Mouse (Mus musculus) MEL-GATA-1-ER (cell line): Measurements from ENCODE around the gene Nkiras2.
A peak's percentile ranks its signal among the peaks of the same experiment; 100 is the strongest.
"Not testable (repeated sequence)": the region's sequence is repeated elsewhere in the genome, so short reads cannot be mapped to it uniquely, and the experiment has no call there.

Experiments used
- DNase-seq: peaks from one replicate; pipeline ENCODE4 v3.0.0-alpha.2; 2012; ENCODE audit warnings: low read depth; ENCODE audit errors: extremely low read depth

The Nkiras2 gene

DNA sequence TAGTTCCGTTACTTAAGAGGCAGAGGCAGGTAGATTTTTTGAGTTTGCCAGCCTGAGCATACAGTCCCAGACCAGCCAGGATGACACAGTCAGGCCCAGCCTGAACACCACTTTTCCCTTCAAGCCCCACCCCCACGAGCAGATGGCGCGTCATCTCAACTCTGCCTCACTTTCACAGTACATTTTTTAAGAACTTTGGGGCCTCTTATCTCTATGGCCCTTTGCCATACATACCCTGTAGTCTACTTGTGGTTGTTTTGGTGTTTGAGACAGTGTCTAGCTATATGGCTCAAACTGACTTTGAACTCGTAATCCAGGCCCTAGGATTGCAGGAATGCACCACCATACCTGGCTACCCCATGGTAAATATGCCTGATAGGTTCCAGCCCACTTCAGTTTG is 9.0 kb downstream of the Nkiras2 start:
- DNase-seq: peak; percentile 80

DNA sequence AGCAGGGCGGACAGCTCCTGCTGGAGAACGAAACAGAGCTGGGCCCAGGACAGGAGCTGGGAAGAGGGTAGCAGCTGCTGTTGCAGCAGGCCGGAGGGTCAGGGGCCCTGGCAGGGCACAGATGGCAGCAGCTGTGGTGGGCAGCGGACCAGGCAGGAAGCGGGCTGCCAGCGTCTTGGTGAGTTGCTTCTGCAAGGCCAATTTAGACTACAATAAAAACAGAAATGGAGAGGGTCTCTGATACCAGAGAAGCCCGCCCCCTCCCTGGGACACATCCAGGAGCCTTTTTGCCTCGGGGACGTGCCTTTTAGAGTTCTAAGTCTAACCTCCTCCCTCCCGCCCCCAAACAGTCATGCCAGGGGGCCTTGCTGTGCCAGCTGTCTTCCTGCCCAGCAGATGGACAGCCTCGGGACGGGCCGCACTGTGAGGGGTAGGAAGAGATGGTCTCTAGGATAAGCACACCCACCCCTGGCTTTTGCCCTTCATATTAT is 9.9 kb downstream of the Nkiras2 start:
- DNase-seq: no peak

DNA sequence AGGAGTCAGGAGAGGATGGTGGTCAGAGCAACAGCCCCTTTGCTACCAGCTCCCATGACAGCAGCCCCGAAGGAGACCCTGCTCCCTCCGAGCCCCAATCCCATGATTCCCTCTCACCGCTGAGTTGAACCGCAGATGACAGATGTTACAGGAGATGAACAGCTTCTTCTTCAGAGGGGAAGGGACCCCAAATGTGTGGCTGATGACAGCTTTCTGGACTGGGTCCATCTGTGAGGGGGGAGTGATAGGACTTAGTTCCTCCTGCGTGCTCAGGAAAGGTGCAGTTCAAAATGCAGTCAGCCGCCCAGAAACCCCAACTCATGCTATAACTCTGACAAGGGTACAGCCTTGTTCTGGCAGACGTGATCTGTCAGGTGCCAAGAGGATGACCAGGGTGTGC is 15.5 kb downstream of the Nkiras2 start:
- peak; percentile 97 for DNase-seq

DNA sequence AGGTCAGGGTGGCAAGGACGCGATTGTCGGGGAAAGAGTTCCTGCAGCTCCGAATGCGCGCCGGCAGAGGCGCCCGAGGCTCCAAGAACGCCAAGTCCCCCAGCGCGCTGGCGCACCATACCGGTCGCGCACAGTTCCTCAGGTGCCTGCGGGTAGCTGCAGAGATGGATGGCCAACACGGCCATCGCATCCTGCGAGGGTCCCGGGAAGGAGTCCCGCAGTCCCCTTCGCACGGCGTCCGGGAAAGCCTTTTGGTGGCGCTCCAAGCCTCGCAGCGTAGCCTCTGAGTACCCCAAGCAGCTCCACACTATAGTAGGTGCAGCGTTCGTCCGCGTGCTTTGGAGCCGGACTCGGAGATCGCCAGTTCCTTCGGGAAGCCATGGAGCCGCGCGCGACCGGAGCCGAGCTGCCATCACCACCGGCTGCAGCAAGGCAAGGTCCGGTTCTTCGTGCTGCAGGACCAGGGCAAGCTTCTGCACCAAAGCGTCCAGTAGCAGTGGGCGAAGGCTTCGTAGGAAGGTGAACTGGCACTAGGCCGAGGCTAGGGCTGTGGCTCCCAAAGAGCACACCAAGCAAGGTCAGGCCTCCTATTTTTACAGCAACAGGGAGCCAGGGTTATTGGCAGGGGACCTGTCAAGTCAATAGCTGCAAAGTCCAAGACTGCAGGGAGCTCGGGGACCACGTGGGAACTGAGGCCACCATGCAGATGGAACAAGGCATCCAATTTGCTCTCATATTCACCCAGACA is 21.3 kb downstream of the Nkiras2 start:
- DNase-seq: no peak

DNA sequence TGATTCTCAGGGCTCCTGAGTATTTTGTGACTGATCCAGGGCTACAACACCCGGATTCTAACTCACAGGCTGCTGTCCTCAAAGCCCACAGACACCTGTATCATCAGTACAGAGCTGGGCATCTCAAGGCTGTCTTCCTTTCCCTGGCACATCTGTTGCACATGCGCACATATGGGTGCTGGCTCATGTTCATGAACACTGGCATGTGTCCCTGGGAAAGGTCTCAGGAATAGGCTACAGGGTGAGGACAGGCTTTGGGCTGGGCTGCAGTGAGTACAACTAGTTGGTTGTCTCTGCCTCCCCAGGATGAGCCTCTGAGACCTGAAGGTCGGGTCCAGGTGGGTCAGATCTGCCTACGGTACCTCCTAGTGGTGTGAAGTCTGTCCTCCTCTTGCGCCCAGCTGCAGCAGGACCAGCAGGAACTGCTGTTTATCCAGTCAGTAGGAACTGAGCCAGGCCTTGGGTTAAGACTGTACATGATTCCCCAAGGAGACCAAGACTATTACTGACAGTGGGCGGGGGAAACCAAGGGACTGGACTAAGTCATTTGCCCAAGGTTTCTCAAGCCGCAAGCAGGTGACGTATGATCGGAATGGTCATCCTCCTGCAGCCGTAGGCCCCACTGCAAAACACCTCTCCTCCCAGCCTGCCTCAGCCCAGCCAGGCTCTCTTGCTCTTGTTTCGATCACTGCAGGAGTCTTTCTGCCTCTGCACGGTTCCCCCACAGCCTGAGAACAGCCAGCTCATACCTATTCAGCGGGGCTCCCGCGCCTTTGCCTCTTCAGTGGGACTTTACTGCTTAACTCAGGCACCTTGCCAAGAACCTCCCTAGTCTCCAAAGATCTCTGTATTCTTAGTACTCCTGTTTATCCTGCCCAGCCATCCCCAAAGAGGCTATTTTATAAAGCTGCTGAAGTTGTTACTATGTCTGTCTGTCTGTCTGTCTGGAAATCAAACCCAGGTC is 24.9 kb downstream of the Nkiras2 start:
- no peak for DNase-seq

DNA sequence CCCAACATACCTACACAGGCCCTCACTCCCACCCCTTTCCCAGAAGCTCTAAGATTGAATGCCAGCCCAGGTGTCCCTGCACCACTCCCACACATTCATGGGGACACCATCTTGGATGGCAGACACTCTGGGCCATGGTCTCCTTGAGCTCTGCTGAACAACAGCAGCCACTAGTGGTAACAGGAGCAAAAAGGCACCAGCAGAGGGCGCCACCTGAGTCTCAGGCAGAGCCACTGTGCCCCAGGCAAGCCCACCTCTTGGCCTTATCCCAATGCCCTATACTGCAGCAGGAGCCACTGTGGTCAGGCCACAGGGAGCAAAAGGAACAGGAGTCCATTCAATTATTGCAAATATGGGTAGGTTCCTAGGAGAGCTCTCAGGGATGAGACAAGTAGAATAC is 27.2 kb downstream of the Nkiras2 start:
- no peak for DNase-seq

DNA sequence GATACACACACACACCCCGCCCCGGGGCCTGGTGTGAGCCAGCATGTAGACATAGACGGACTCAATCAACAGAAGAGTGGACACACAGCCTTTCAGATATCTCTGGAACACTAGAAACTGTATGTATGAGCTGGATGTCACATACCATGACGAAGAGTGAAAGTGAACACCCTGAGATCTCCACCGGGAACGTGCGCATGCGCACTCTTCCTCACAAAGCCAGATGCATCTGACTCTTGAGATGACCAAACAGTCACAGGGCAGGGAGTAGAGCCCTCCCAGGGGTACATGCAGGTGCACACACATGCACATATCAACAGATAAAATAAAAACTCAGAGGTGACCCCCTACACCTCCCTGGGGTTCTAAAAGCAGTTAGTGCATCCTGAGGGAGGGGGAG is 29.4 kb downstream of the Nkiras2 start:
- DNase-seq: no peak

DNA sequence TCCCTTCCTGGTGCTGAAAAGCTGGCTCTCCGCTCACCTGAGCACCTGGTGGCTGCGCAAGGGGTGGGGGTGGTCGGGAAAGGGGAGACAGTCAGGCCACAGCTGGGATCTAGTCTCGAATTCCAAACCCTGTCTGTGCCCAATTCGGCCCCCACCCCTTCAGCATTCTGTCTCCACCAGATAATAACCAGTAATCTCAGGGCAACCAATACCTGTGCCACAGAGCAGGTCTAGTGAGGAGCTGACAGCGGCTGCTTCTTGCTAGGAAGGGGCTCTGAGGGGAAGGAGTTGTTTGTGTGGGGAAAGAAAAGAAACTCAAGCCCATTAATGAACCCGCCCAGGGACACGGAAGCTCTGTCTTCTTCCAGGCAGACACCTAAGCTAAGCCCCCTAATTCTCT is 32.2 kb downstream of the Nkiras2 start:
- DNase-seq: no peak

DNA sequence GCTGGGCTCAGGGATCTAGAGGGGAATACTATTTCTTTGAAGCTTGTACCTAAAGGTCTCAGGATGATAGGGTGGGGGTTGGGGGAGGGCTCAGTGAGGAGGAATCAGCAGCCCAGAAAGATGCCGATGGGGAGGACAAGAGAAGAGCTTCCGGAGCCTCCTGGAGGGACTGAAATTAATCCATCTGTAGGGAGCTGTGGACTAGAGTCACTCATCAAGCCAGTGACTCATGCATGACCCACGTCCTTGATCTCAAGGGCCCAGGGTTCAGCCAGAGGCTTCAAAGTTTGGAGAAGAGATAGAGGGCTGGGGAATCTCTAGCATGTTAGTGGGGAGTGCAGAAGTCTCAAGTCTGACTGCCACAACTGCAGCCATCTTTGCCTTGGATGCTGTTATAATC is 32.7 kb downstream of the Nkiras2 start:
- DNase-seq: no peak

DNA sequence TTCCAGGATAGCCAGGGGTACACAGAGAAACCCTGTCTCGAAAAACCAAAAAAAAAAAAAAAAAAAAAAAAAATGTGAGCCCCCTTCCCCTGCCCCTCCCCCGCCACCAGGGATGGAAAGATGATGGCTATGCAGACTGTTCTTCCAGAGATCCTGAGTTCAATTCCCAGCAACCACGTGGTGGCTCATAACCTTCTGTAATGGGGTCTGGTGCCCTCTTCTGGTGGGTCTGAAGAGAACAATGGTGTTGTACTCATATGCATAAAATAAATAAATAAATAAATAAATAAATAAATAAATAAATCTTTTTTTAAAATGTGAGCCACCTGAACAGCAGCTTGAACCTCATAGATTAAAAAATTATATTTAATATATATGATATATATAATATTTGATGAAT is 36.5 kb downstream of the Nkiras2 start:
- DNase-seq: not testable (repeated sequence)

DNA sequence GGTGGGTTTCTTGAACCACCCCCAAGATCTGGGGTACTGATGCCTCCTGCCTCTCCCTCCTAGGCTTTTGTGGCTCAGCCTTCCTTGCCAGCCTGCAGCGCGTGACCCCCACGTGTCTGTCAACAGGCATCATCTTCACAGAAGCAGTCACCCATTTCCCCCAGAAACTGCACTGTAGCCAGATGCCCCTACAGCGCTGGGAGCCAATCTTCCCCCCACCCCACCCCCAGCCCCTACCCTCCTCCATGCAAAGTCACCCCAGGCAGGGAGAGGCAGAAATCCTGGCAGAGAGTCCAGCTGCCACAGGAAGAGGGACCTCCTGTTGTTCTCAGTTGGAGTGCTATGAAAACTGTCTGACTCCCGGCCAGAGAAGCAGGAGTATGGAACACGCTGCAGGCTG is 37.4 kb downstream of the Nkiras2 start:
- DNase-seq: no peak

DNA sequence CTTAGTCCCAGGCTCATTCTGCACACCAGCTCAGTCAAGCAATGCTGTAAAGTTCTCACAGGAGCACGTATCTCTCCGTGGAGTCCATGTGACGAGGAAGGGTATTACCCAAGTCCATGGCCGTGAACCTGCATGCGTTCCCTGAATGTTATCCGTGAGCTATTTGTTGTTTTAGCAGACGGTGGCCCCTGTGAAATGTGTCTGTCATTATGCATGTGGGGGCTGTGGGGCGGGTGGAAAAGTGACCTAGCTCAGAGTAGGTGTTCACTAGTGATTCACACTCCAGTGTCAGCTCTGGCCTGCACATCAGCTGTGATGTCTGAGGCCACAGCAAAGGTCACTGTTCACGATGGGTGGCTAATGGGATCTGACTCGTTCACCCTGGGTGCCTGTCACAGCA is 40.8 kb downstream of the Nkiras2 start:
- no peak for DNase-seq

DNA sequence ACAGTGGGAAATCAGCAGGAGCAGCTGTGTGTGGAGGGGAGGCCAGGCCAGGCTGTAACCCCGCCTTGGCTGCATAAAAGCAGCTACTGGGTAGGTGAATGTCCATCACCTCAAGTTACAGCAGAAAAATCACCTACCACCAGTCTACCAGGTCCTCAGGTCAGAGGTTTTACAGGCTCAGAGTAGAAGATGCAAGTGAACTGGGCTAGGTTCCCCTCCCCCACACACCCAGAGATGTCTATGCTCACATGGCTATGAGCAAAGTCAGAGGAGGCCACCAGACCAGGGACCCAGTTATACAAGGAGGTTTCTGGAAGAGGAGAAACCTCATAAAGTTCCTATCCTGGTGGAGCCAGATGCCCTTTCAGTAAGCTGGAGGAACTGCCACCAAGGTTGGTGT is 52.0 kb downstream of the Nkiras2 start:
- DNase-seq: no peak

DNA sequence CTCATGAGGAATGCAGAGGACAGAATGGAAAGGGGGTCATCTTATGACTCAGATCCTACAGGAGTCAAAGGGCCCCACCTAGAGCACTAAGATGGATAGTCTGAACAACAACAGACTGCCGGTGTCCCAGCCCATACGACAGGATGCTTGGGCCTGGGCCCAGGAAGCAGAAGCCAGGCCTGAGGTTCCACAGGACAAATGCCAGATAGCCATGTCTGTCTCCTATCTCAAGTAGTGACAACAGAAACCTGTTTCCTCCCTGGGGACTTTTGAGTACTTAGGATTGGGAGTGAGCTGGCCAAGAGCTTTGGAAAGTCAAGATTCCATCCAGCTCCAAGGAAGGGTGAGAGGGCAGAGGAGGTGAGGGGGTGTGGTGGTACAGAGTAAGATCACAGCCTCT is 52.9 kb downstream of the Nkiras2 start:
- DNase-seq: no peak

DNA sequence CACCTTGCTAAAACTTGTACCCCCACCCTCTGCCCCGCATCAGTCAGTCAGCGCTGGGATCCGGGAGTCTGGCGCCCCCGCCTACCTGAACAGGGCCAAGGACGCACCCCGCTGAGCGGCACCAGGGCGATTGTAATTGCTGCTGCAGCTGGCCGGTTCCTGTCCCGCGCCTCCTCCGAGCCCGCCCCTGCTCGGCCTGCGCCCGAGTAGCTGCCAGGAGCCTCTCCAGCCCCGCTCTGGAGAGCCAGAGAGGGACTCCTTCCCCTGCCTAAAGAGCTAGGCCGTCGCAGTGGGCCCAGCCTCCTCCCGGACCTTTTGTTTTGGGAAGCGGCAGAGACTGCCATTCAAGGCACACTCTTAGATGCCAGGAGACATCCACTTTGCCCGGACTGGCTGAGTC is 54.1 kb downstream of the Nkiras2 start:
- DNase-seq: no peak
